12 mouse cellular contexts compared by ENCODE assay signal in the genomic region with DNA sequence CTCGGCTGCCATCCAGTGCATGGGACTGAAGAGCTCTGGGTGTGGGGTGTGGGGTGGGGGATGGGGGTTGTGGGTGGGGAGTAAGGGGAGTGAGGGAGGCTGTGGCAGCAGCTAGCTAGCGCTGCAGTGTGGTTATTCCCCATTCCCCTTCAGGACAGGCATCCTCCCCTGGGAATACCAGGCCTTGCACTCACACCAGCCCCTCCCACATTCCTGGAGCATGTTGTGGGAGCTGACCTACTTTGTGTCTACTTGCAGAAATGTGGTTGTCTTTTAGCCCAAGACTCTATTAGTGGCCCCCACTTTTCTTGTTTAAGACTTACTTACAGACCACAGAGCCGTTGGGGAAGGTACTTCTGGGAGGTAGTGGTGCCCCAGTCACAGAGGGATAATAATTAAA. TPM values are rescaled to one million over a fixed set of nuclear protein-coding genes. Genes with fewer than 3 reads are reported as not detected.
DNase-seq lines count a peak whose midpoint lies in the region; ATAC-seq lines count a peak whose summit lies in the region.
"Had no signal": no experiment of that assay in that cellular context is flagged by ENCODE, and none has a peak within 500 bp of the region (broad histone marks: within the 10 kb centered on the region; RNA-seq: fewer than 3 reads in every experiment).

No protein-coding gene starts in this region.

- H3K27ac ChIP-seq in kidney, embryonic 16.5 days (ENCODE audit: low read length): no peak overlapping the region
- no peak overlapping the region for H3K27ac ChIP-seq in forebrain, embryonic 15.5 days (replicated peaks)
- H3K27ac ChIP-seq: limb, embryonic 15.5 days had no signal

- peaks cover 11% of the 10 kb centered on the region; the same call in 1 of the 2 replicates for H3K36me3 ChIP-seq in kidney, embryonic 16.5 days (ENCODE audit: insufficient read depth, low read length)
- no peaks in the 10 kb centered on the region for H3K36me3 ChIP-seq in forebrain, embryonic 15.5 days

- intact Hi-C loops in gastrocnemius, postnatal 14 days (cut with DNase I; ENCODE audit: low total_unique reads): loop anchor here (5.0 kb wide), 1 partner anchor 74 kb away; the partner anchor contains the start of gene Lefty2

- no peaks in the 10 kb centered on the region for H3K4me1 ChIP-seq in kidney, embryonic 16.5 days (ENCODE audit: insufficient read depth, low read length)
- no peaks in the 10 kb centered on the region for H3K4me1 ChIP-seq in forebrain, embryonic 15.5 days
- H3K4me1 ChIP-seq: limb, embryonic 15.5 days had no signal

- no peaks in the 10 kb centered on the region for H3K27me3 ChIP-seq in kidney, embryonic 16.5 days (ENCODE audit: insufficient read depth, low read length)
- H3K27me3 ChIP-seq in forebrain, embryonic 15.5 days: no peaks in the 10 kb centered on the region
- H3K27me3 ChIP-seq: limb, embryonic 15.5 days had no signal

- no peak overlapping the region for H3K9ac ChIP-seq in kidney, embryonic 16.5 days (replicated peaks; ENCODE audit: low read length)
- H3K9ac ChIP-seq in forebrain, embryonic 15.5 days (replicated peaks): no peak overlapping the region
- H3K9ac ChIP-seq: limb, embryonic 15.5 days had no signal

- DNase-seq in kidney, postnatal 14 days: peak; percentile 63
- DNase-seq in adipocyte (ENCODE audit: low spot score): peak; percentile 66
- peak; percentile 52 for DNase-seq in gastrocnemius, postnatal 14 days
- peak; percentile 53 for DNase-seq in mesoderm, embryonic 11.5 days (ENCODE audit: low read depth, low spot score)
- no peak for DNase-seq in cerebellum, postnatal 14 days
- no peak for DNase-seq in right cerebral cortex, postnatal 4 days
- DNase-seq: thymus, postnatal 36 days had no signal

- 54% methylated on average over 3 of the region's 3 CpGs for WGBS in kidney, embryonic 16.5 days
- WGBS in forebrain, embryonic 15.5 days: 75% methylated on average over 3 of the region's 3 CpGs

- no peak for ATAC-seq in kidney, embryonic 16.5 days (ENCODE audit: low FRiP score, low TSS enrichment)
- no peak for ATAC-seq in forebrain, embryonic 15.5 days (replicated peaks)

- H3K9me3 ChIP-seq in kidney, embryonic 16.5 days (ENCODE audit: low read length): no peaks in the 10 kb centered on the region
- no peaks in the 10 kb centered on the region for H3K9me3 ChIP-seq in forebrain, embryonic 15.5 days
- H3K9me3 ChIP-seq: limb, embryonic 15.5 days had no signal

- no peak overlapping the region for H3K4me3 ChIP-seq in kidney, embryonic 16.5 days (ENCODE audit: low read length)
- H3K4me3 ChIP-seq in forebrain, embryonic 15.5 days: no peak overlapping the region
- H3K4me3 ChIP-seq: limb, embryonic 15.5 days had no signal

- no peak overlapping the region for H3K4me2 ChIP-seq in kidney, embryonic 16.5 days (replicated peaks; ENCODE audit: low read depth, low read length)
- H3K4me2 ChIP-seq in forebrain, embryonic 15.5 days (replicated peaks): no peak overlapping the region
- H3K4me2 ChIP-seq: limb, embryonic 15.5 days had no signal

RNA-seq across cellular contexts. Expression of gene Tmem63a, which starts 24.4 kb away (rescaled TPM):
- 11.8 and 13.1 TPM in 2 replicates for polyA plus RNA-seq in kidney, embryonic 16.5 days (2015; fragmentation: Nextera tagmentation; extraction: Ambion mirVana)
- total RNA-seq in gastrocnemius, postnatal 14 days (2021): 10 to 100 TPM; 11.9 to 12.5 TPM
- polyA plus RNA-seq in forebrain, embryonic 15.5 days (2015; fragmentation: Nextera tagmentation; extraction: Ambion mirVana): 1.6 and 2.2 TPM in 2 replicates

RNA-seq across cellular contexts. Expression of gene Lefty1, which starts 31.7 kb away (rescaled TPM):
- polyA plus RNA-seq in kidney, embryonic 16.5 days (2015; fragmentation: Nextera tagmentation; extraction: Ambion mirVana): 1.2 TPM in 2 replicates
- total RNA-seq in gastrocnemius, postnatal 14 days (2021): under 1 TPM; 0.44 to 0.53 TPM
- 0.22 and 0.23 TPM in 2 replicates for polyA plus RNA-seq in forebrain, embryonic 15.5 days (2015; fragmentation: Nextera tagmentation; extraction: Ambion mirVana)
- polyA plus RNA-seq: neural tube, embryonic 14.5 days had no signal

RNA-seq across cellular contexts. Expression of gene Ephx1, which starts 54.2 kb away (rescaled TPM):
- 7.1 and 8.3 TPM in 2 replicates for polyA plus RNA-seq in kidney, embryonic 16.5 days (2015; fragmentation: Nextera tagmentation; extraction: Ambion mirVana)
- 10 to 100 TPM; 13.5 to 16.4 TPM for total RNA-seq in gastrocnemius, postnatal 14 days (2021)
- 3.6 and 4.0 TPM in 2 replicates for polyA plus RNA-seq in forebrain, embryonic 15.5 days (2015; fragmentation: Nextera tagmentation; extraction: Ambion mirVana)
- total RNA-seq: megakaryocyte-erythroid progenitor cell, adult 5-6 weeks had no signal

Comparison
In these comparisons a context has a peak if more than half of its experiments do, and no peak if none do; other contexts are left out.
1. DNase-seq: peak in kidney, postnatal 14 days (single experiment), adipocyte (single experiment), gastrocnemius, postnatal 14 days (single experiment) and mesoderm, embryonic 11.5 days (single experiment); none in cerebellum, postnatal 14 days (0 of 2) and right cerebral cortex, postnatal 4 days (single experiment).